Mouse (Mus musculus) limb, embryonic 15.5 days (tissue): ENCODE data around the gene Fam181b. TPM values are rescaled to one million over a fixed set of nuclear protein-coding genes. Genes with fewer than 3 reads are reported as not detected.

Experiments
- polyA plus RNA-seq: library from polyadenylated mRNA; unstranded; fragments of >200 nt; fragmentation: Nextera tagmentation; extraction: Ambion mirVana; gene quantifications from 2 replicates; pipeline ENCODE4 v1.2.1, GENCODE M21; 2015

Gene Fam181b
- polyA plus RNA-seq, 1 experiment from 2014 or later = 10.8 TPM

Other genes starting within 250 kb of the Fam181b start
- 9.6 and 10.4 TPM in 2 replicates for gene Ddias, start 205.6 kb upstream of the Fam181b start, polyA plus RNA-seq
- 25.3 and 26.5 TPM in 2 replicates for gene Prcp, start 205.4 kb upstream of the Fam181b start, polyA plus RNA-seq